Mouse (Mus musculus) ES-Bruce4 (cell line): ENCODE measurements at regions not wholly inside any gene's neighbourhood (a gene's known extent, or its start where the extent isn't known, plus 50 kb on each side); places are given as distances from the start of the nearest gene placed in this dataset.

Experiments used
- H3K27ac ChIP-seq: 2 replicates; pipeline ENCODE4 v1.5.1; 2012; ENCODE audit warnings: low read length, inconsistent platforms; ENCODE audit not compliant: insufficient read depth
- H3K27me3 ChIP-seq: 2 replicates; pipeline ENCODE4 v1.6.1; 2012; ENCODE audit warnings: mild to moderate bottlenecking, low read length, inconsistent platforms; ENCODE audit not compliant: control insufficient read depth, poor library complexity, insufficient read depth, severe bottlenecking
- H3K36me3 ChIP-seq: 2 replicates; pipeline ENCODE4 v1.6.1; 2012; ENCODE audit warnings: inconsistent platforms, mild to moderate bottlenecking, low read length, moderate library complexity; ENCODE audit not compliant: control insufficient read depth, poor library complexity, insufficient read depth, severe bottlenecking
- H3K4me1 ChIP-seq: one replicate; pipeline ENCODE4 v1.8.1; 2011; ENCODE audit warnings: low read length; ENCODE audit not compliant: control insufficient read depth, insufficient read depth
- H3K4me3 ChIP-seq: 2 replicates; pipeline ENCODE4 v1.5.1; 2011; ENCODE audit warnings: low read depth, mild to moderate bottlenecking, low read length
- H3K9ac ChIP-seq: 2 replicates; pipeline ENCODE4 v1.6.1; 2012; ENCODE audit warnings: low read depth, mild to moderate bottlenecking, inconsistent platforms; ENCODE audit not compliant: poor library complexity, severe bottlenecking
- H3K9me3 ChIP-seq: replicated peaks from 2 replicates; pipeline ENCODE4 v1.6.1; 2012; ENCODE audit warnings: mild to moderate bottlenecking, low read length, inconsistent platforms; ENCODE audit not compliant: control insufficient read depth, poor library complexity, insufficient read depth, severe bottlenecking
- CTCF ChIP-seq: IDR thresholded peaks from one replicate; pipeline ENCODE4 v1.8.1; 2011; ENCODE audit warnings: low read depth, low read length
- EP300 ChIP-seq: IDR thresholded peaks from 2 replicates; pipeline ENCODE4 v1.6.1; 2011; ENCODE audit warnings: low read depth, low read length; ENCODE audit not compliant: insufficient read depth
- POLR2A ChIP-seq: IDR thresholded peaks from one replicate; pipeline ENCODE4 v1.8.1; 2011; ENCODE audit warnings: low read length; ENCODE audit not compliant: insufficient read depth

DNA sequence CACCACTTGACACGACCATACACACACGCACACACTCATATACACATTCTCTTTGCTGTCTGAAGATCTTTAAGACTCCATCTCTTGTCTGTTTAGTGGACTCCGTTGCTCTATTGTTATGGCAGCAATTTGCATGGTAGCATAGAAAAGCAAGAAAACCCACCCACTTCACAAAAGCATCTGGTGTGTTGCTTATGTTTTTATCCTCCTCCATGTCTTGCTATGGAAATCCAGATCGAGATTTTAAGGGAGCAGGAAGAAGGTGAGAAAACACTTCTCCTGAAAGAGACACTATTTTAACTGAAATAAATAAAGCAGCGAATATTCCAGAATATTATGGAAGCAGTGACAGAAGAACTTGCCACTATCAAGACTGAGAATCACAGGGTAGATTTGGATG lies 207.5 kb upstream of the Stac start:
- Histone ChIP-seq H3K9ac (no peak overlapping the region), H3K4me1 (no peaks in the 10 kb centered on the region), H3K27ac (no peak overlapping the region), H3K9me3 (no peaks in the 10 kb centered on the region), H3K36me3 (no peaks in the 10 kb centered on the region), H3K27me3 (no peaks in the 10 kb centered on the region), H3K4me3 (no peak overlapping the region)
- TF ChIP-seq POLR2A (no peak), EP300 (no peak), CTCF (no peak)

DNA sequence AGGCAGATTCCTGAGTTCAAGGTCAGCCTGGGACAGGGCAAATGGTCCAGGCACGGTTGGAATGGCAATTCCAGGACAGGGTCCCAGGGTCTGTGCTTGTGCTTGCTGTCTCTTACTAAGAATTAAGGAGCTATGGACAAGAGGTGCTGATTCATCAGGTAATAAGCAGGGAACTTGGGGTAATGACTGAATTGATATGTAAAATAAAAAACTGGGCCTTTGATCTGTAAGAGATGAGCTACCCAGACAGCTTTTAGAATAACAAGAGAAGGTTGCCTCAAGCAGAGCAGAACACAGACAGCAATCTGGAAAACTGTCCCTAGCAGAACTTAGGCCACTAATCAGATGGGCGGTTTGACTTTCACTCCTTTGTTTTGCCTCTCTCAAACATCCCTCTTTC lies 189.6 kb upstream of the Stac start:
- no peaks in the 10 kb centered on the region for H3K9me3 ChIP-seq
- TF ChIP-seq EP300 = no peak
- no peak for TF ChIP-seq POLR2A
- no peak for TF ChIP-seq CTCF
- H3K36me3 ChIP-seq = no peaks in the 10 kb centered on the region
- no peaks in the 10 kb centered on the region for H3K4me1 ChIP-seq
- no peaks in the 10 kb centered on the region for H3K27me3 ChIP-seq
- H3K27ac ChIP-seq = no peak overlapping the region
- no peak overlapping the region for H3K4me3 ChIP-seq
- no peak overlapping the region for H3K9ac ChIP-seq

DNA sequence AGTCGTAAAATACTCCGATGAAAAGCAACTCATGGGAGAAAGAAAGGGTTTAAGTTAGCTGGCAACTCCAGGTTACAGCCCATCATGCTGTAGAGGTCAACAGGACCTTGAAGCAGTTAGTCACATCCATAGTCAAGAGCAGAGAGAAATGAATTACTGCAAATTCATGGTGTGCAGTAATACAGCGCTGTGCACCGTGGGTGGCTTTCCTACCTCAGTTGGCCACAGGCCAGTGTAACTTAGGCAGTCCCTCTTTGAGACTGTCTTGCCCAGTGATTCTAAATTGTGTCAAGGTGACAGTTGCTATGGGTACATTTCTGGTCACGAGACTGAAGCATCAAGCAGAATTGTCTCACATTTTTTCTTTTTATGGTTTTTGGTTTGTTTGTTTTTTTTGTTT lies 186.7 kb upstream of the Stac start:
- Histone ChIP-seq H3K27ac (no peak overlapping the region), H3K9me3 (no peaks in the 10 kb centered on the region), H3K27me3 (no peaks in the 10 kb centered on the region), H3K9ac (no peak overlapping the region), H3K4me1 (no peaks in the 10 kb centered on the region), H3K4me3 (no peak overlapping the region), H3K36me3 (no peaks in the 10 kb centered on the region)
- TF ChIP-seq POLR2A = no peak
- no peak for TF ChIP-seq CTCF
- no peak for TF ChIP-seq EP300

DNA sequence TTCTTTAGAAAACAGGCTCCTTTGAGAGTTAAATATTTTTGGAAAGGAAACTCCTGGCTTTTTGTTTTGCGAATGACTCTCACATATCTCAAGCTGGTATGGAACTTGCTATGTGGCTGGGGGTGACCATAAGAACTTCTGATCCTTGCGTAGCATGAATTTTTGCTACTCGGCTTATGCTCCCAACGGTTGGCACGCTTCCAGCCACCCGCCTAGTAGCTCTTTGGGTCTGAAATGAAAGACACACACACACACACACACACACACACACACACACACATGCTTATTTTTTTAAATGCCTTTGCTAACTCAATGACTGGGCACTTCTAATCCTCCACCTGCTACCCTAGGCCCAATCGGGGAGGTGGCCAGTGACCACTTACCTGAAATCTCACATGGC lies 180.3 kb upstream of the Stac start:
- Histone ChIP-seq H3K4me3 (no peak overlapping the region), H3K27ac (no peak overlapping the region), H3K9me3 (no peaks in the 10 kb centered on the region), H3K27me3 (no peaks in the 10 kb centered on the region), H3K36me3 (no peaks in the 10 kb centered on the region), H3K9ac (no peak overlapping the region), H3K4me1 (no peaks in the 10 kb centered on the region)
- no peak for TF ChIP-seq EP300

DNA sequence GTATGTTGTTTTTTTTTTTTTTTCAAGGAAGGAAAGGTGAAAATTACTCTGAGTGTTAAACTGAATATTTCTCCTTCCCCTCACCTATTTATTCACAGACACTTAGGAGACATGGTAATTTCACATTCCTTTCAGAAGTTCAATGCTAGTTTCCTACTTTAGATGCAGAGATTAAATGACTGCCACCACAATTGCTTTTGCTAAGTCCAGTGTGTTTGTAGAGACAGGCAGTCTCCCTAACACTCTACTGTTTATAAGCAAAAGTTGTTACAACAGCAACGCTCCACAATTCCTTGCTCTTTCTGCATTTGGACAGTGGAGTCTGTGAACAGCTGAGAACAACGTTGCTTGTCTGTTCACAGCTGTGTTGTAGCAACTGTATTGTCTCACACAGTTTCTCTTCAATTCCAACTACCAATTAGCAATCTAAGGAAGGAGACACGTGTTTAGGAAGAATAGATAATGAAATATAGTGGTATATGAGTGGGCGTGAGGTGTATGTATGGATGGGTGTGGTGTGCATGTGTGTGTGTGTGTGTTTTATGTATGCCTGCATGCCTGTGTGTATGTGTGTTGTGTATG lies 179.7 kb upstream of the Stac start:
- Histone ChIP-seq H3K27ac (no peak overlapping the region), H3K4me3 (no peak overlapping the region), H3K9me3 (no peaks in the 10 kb centered on the region), H3K9ac (no peak overlapping the region), H3K27me3 (no peaks in the 10 kb centered on the region), H3K4me1 (no peaks in the 10 kb centered on the region), H3K36me3 (no peaks in the 10 kb centered on the region)
- TF ChIP-seq POLR2A (no peak), EP300 (no peak), CTCF (no peak)

DNA sequence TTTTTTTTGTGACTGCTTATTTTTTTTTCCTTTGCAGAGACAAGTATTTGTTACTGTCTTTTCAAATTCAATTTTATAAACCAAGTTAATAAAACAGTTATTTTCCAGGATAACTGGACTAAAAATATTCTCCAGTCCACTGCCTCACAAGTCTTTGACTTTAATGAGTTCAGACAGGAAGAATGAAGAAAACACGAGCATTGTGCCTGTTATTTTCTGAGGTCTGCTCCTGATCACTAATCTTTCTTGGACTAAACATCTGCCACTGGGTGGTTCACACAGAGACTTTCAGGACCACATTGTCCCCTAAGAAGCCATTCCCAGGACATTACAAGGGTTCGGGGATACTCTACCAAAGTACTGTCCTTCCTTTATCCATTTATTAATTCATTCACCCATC lies 167.9 kb upstream of the Stac start:
- no peaks in the 10 kb centered on the region for H3K27me3 ChIP-seq
- no peak overlapping the region for H3K4me3 ChIP-seq
- no peaks in the 10 kb centered on the region for H3K4me1 ChIP-seq
- no peaks in the 10 kb centered on the region for H3K9me3 ChIP-seq
- TF ChIP-seq POLR2A = no peak
- no peak for TF ChIP-seq EP300
- no peak for TF ChIP-seq CTCF
- H3K36me3 ChIP-seq = no peaks in the 10 kb centered on the region
- no peak overlapping the region for H3K9ac ChIP-seq
- no peak overlapping the region for H3K27ac ChIP-seq
